Mouse (Mus musculus): ENCODE measurements at regions not wholly inside any gene's neighbourhood (a gene's known extent, or its start where the extent isn't known, plus 50 kb on each side); places are given as distances from the start of the nearest gene placed in this dataset.

- DNase-seq (ENCODE audit: extremely low spot score in 1 of 2, low spot score in 1 of 2): no peak
Measured at GRCm38 (mm10) chr10:99366162-99366561, 103.1 kb downstream of the Dusp6 start.

GRCm38 (mm10) chr10:99367757-99368156 lies 104.7 kb downstream of the Dusp6 start:
- no peak for DNase-seq (ENCODE audit: extremely low spot score in 1 of 2, low spot score in 1 of 2)

DNA sequence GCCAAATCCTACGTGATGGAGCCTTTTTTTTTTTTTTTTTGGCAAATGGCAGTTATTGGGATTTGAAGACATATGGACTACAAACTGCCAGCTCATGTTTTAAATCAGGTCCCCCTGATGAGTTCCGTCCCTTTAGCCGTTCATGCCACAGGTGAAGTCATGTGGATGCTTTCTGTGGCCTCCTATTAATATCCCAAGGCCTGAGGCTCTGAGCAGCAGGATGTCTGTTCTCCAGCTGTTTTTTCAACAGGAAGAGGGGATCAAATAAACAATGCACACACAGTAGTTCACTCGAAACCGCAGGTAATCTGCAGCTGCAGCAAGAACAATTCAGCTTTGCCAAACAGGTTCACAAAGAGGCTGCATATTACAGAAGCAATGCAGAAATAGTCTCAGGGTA lies 112.1 kb downstream of the Dusp6 start:
- DNase-seq (ENCODE audit: extremely low spot score in 1 of 2, low spot score in 1 of 2): no peak

GRCm38 (mm10) chr10:99376430-99376829 lies 113.4 kb downstream of the Dusp6 start:
- no peak for DNase-seq (ENCODE audit: extremely low spot score in 1 of 2, low spot score in 1 of 2)

DNA sequence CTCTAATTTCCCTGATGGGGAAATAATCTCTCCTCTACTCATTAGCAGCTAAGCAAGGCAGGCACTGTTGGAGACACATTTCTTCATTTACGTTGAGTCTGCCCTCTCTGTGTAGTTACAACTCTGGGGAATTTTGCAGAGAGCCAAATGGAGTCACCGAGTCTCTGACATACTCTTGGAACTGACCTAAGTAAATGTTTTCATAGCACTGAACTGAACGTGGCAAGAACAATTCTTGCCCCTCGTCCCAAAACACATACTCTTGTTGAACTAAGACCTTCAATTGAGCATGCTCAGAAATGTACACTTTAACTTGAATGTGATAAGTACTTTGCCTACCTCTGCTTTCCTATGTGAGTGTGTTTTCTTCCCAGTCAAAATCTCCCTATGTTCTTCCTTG lies 114.5 kb downstream of the Dusp6 start:
- no peak for DNase-seq (ENCODE audit: extremely low spot score in 1 of 2, low spot score in 1 of 2)

DNA sequence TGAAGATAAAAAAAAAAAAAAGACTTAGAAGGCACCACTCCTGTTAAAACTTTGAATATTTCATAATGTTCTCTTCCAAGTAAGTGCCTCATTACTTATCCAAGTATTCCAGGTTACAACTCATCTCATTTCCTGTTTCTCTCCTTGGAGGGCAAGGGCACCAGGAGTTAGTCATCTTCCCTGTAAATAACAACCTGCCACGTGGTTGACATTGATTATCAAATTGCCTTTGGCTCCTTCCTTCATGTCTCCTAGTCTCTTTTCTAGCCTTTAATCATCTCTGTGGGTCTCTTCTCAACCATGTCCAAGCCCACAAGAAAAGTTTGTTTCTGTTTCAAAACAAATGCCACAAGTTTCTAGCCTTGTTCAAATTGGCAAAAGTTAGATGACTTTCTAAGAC lies 116.1 kb downstream of the Dusp6 start:
- no peak for DNase-seq (ENCODE audit: extremely low spot score in 1 of 2, low spot score in 1 of 2)

DNA sequence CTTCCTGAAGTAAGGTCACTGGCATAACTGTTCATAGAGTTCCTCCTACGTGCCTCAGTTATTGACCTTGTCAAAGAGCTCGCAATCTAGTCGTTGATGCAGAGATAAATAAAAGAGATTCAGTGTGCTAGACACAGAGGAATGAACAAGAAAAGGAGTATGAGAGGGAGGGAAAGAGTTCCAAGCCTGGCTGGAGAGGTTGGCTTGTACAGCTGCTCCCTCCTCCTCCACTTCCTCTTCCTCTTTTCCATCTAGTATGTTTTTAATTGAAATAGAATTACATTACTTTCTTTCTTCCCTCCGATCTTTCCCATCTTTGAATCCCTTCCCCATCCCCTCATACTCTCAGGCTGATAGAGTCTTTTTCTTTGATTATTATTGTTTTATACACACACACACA lies 117.1 kb downstream of the Dusp6 start:
- DNase-seq (ENCODE audit: extremely low spot score in 1 of 2, low spot score in 1 of 2): no peak

DNA sequence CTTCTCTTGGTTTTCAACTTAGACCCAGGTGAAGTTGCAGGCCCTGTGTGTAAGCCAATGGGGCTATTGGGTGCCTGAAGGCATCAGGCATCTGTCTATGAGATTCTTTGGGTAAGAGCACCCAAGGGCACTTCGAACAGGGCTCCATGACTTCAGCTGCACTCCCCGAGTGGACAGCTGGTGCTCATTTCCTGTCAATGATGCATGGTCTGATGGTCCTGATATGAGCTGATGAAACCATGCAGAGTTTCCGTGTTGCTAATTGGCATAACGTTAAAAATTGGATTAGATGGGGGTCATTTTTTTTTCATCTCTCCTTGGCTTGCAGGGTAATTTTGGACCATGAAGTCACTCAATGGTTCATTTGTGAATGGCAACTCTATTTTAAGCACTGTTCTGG lies 120.0 kb downstream of the Dusp6 start:
- DNase-seq (ENCODE audit: extremely low spot score in 1 of 2, low spot score in 1 of 2): no peak

- DNase-seq (ENCODE audit: extremely low spot score in 1 of 2, low spot score in 1 of 2): no peak
Measured at GRCm38 (mm10) chr10:99384366-99384765, 121.3 kb downstream of the Dusp6 start.

DNA sequence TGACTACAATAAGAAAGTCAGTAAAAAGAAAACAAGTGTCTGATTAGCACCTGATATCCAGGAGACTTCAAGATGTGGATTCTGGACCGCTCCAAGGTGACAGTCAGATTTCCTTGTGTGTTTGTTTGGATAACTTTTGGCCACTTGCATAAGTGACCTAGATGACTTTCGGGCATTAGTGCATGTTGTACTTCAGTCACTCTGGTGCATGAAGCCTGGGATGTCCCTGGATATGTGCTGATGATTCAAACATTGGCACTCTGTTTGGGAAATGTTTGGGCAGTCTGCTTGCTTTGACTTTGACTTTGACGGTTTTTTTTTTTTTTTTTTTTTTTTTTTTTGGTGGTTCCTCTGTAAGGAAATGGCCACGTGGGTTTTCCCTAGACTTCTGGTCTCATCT lies 121.8 kb downstream of the Dusp6 start:
- DNase-seq (ENCODE audit: extremely low spot score in 1 of 2, low spot score in 1 of 2): no peak

DNA sequence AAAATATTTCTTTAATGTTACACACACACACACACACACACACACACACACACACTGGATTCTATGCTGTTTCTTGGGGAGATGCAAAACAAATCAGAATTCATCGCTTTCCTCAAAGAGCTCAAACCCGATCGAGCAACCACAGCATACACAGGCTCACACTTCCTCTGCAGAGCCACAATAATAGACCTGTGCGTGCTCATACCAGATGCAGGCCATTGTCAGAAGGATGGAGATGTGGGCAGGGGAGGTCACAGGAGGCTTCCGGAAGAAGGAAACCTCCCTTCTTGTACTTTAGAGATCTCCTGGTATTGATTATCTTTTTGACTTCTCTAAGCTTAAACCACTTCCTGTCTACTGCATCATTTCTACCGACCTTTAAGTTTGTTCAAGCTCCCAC lies 122.8 kb downstream of the Dusp6 start:
- DNase-seq (ENCODE audit: extremely low spot score in 1 of 2, low spot score in 1 of 2): no peak

- DNase-seq (ENCODE audit: extremely low spot score in 1 of 2, low spot score in 1 of 2): no peak
Measured at GRCm38 (mm10) chr10:99388526-99388925, 125.5 kb downstream of the Dusp6 start.

- DNase-seq (ENCODE audit: extremely low spot score in 1 of 2, low spot score in 1 of 2): no peak
Measured at GRCm38 (mm10) chr10:99388986-99389385, 126.0 kb downstream of the Dusp6 start.

DNA sequence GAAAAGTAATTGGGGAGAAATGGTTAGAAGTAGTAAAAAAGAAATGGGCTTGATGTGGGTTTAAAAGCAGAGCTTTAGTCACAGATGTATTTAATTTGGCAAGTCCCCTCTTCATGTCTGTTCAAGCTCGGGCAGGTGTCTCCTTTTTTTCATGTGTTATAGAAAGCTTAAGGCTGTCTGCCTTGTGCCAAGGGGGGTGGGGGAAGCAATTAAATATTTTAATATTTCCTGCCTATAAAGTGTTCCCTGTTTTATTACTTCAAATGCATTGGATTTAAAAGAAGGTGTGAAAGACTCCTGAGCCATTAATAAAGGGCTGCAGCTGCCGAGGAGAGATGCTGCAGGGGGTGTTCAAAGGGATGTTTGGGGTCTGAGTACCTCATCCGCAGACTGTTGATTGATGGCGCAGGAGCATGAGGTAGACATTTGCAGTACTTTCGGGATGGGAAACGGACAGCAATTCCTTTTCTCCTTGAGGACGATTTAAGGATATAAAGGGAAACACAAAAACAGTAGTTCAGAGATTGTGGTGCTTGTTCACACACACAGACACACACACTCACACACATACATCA lies 127.7 kb downstream of the Dusp6 start:
- no peak for DNase-seq (ENCODE audit: extremely low spot score in 1 of 2, low spot score in 1 of 2)

DNA sequence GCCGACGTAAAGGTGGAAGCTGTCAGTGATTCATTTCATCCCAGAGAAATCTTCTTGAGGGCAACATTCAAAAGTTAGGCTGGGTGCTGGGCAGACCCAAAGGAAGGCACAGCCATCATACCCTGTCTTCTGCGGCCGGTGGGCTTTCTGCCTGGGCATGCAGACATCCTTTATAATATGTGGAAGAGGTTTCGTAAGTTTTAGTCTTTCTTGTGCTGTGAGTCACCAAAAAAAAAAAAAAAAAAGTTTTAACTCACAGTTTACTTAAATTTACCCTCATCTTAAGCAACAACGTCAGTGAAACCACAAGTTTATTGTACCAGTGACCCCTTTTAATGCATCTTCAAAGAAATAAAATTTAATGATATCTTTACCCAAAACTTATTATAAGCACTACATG lies 128.7 kb downstream of the Dusp6 start:
- no peak for DNase-seq (ENCODE audit: extremely low spot score in 1 of 2, low spot score in 1 of 2)

DNA sequence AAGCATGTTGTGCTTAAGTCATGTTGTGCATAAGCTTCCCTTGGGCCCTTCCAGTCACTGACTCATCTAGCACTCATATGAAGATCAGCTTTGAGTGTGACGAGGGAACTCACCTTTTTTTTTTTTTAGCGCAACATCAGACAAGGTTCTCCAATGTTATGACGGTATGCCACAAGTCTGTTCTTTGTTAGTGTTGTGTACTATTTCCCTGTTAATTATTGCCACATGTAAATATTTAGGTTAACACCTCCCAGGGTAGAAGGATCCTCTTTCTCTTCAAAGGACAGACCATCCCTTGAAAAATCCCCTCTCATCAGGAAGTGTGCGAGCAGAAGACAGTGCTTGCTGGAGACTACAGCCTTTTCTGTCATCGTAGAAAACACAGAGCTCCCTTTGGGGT lies 129.9 kb downstream of the Dusp6 start:
- DNase-seq (ENCODE audit: extremely low spot score in 1 of 2, low spot score in 1 of 2): no peak

DNA sequence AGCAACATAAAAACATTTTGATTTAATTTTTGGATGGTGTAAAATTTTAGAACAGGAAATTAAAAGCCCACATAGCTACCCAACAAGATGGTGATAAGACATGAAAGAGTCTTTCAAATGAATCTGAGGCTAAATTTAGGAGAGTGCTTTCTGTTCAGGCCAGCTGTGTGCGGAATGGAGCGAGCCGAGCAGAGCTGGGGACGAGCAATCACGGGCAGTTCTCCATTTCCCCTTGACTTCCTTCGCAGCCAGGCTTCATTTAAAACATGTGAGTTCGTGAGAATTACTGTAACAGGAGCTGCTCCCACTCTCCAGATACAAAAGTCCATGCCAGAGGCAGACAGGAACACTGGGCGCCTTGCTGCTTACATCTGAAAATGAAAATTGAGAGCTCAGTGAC lies 130.5 kb downstream of the Dusp6 start:
- no peak for DNase-seq (ENCODE audit: extremely low spot score in 1 of 2, low spot score in 1 of 2)

GRCm38 (mm10) chr10:99395411-99395810 lies 132.4 kb downstream of the Dusp6 start:
- DNase-seq (ENCODE audit: extremely low spot score in 1 of 2, low spot score in 1 of 2): no peak

GRCm38 (mm10) chr10:99396630-99397029 lies 133.6 kb downstream of the Dusp6 start:
- DNase-seq (ENCODE audit: extremely low spot score in 1 of 2, low spot score in 1 of 2): no peak

- DNase-seq (ENCODE audit: extremely low spot score in 1 of 2, low spot score in 1 of 2): no peak
Measured at GRCm38 (mm10) chr10:99400076-99400475, 137.0 kb downstream of the Dusp6 start.

DNA sequence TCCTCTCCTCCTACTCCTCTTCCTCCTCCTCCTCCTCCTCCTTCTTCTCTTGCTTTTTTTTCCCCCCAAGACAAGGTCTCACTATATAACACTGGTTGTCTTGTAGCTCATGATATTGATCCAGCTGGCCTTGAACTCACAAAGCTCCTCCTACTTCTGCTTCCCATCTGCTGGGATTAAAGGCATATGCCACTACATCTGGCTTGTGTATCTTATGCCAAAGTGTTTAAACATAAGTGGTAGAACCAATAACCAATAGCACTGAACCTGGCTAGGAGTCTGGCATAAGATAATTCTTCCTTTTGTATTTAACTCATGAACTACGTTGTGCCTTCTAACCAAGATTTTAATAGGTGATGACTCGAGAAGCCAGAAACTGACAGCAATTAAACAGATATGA lies 143.7 kb downstream of the Dusp6 start:
- DNase-seq (ENCODE audit: extremely low spot score in 1 of 2, low spot score in 1 of 2): peak in 1 of 2 experiments; percentile 27

GRCm38 (mm10) chr10:99408786-99409185 lies 145.8 kb downstream of the Dusp6 start:
- no peak for DNase-seq (ENCODE audit: extremely low spot score in 1 of 2, low spot score in 1 of 2)

- DNase-seq (ENCODE audit: extremely low spot score in 1 of 2, low spot score in 1 of 2): no peak
Measured at GRCm38 (mm10) chr10:99409744-99410143, 146.7 kb downstream of the Dusp6 start.
